Mouse (Mus musculus) lung, adult 2 months (tissue): ENCODE measurements around the gene Cd59a.

Experiments used
- CTCF ChIP-seq: fragments of 200-500 bp; IDR thresholded peaks from 2 replicates; pipeline ENCODE4 v1.5.1; 2011; ENCODE audit warnings: mild to moderate bottlenecking, low read length, control low read depth; ENCODE audit not compliant: insufficient read depth
- POLR2A ChIP-seq: fragments of 200-500 bp; IDR thresholded peaks from 2 replicates; pipeline ENCODE4 v1.6.1; 2011; ENCODE audit warnings: low read depth, mild to moderate bottlenecking, control low read depth, low read length, borderline replicate concordance; ENCODE audit errors: extremely low read depth

DNA sequence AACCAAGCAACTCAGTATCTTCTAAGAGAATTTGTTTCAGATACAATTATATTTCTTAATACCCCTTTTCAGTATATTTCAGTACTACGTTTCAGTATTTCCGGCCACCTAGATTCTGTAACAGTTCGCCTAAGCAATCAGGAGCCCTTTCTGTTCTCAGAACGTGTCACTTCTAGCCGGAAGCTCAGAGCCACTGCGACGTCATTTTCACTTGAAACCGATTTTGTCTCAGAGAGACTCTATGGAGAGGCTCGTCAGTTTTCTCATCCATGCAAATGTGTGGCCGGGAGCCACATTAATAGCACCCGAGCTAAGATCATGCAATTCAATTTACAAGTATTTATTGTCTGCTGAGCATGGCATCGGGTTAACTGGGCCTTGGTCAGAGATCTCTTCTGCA lies 48.4 kb downstream of the Cd59a start:
- TF ChIP-seq CTCF: no peak
- no peak for TF ChIP-seq POLR2A
